Mouse (Mus musculus) kidney, adult 9 months (tissue): ENCODE data around the gene Ccdc174.
"Not testable (repeated sequence)": the region's sequence is repeated elsewhere in the genome, so short reads cannot be mapped to it uniquely, and the experiment has no call there.

Experiments
- DNase-seq: peaks from one replicate; pipeline ENCODE4 v3.0.0; 2022

Gene Ccdc174

GRCm38 (mm10) chr6:91877885-91878651 is at the start of gene Ccdc174:
Gene Ccdc174 (plus strand): TSS chr6:91878053.
- DNase-seq: peak; percentile 97

- no peak for DNase-seq
Measured at GRCm38 (mm10) chr6:91832863-91833440, 44.9 kb upstream of the Ccdc174 start.

GRCm38 (mm10) chr6:91839010-91839871 is 38.6 kb upstream of the Ccdc174 start:
- DNase-seq: peak; percentile 42

GRCm38 (mm10) chr6:91842897-91843627 is 34.8 kb upstream of the Ccdc174 start:
- DNase-seq: no peak

GRCm38 (mm10) chr6:91843628-91844153 is 34.2 kb upstream of the Ccdc174 start:
- no peak for DNase-seq

GRCm38 (mm10) chr6:91852550-91852949 is 25.3 kb upstream of the Ccdc174 start:
- peak; percentile 45 for DNase-seq

- DNase-seq: no peak
Measured at GRCm38 (mm10) chr6:91858339-91858738, 19.5 kb upstream of the Ccdc174 start.

- no peak for DNase-seq
Measured at GRCm38 (mm10) chr6:91862848-91863247, 15.0 kb upstream of the Ccdc174 start.

- DNase-seq: no peak
Measured at GRCm38 (mm10) chr6:91864595-91864994, 13.3 kb upstream of the Ccdc174 start.

- DNase-seq: no peak
Measured at GRCm38 (mm10) chr6:91865601-91866000, 12.3 kb upstream of the Ccdc174 start.

- no peak for DNase-seq
Measured at GRCm38 (mm10) chr6:91868091-91868490, 9.8 kb upstream of the Ccdc174 start.

GRCm38 (mm10) chr6:91872781-91873180 is 5.1 kb upstream of the Ccdc174 start:
- no peak for DNase-seq

- no peak for DNase-seq
Measured at GRCm38 (mm10) chr6:91883859-91884258, 6.0 kb downstream of the Ccdc174 start.

- DNase-seq: no peak
Measured at GRCm38 (mm10) chr6:91889255-91889906, 11.5 kb downstream of the Ccdc174 start.

GRCm38 (mm10) chr6:91890615-91891014 is 12.8 kb downstream of the Ccdc174 start:
- DNase-seq: no peak

- no peak for DNase-seq
Measured at GRCm38 (mm10) chr6:91891776-91892175, 13.9 kb downstream of the Ccdc174 start.

- no peak for DNase-seq
Measured at GRCm38 (mm10) chr6:91896783-91897182, 18.9 kb downstream of the Ccdc174 start.

- DNase-seq: peak; percentile 71
Measured at GRCm38 (mm10) chr6:91901505-91901904, 23.7 kb downstream of the Ccdc174 start.

GRCm38 (mm10) chr6:91902509-91902908 is 24.7 kb downstream of the Ccdc174 start, which contains the start of gene 4930590J08Rik:
Gene 4930590J08Rik (plus strand): TSS chr6:91902809.
- DNase-seq: not testable (repeated sequence)

GRCm38 (mm10) chr6:91914011-91914410 is 36.2 kb downstream of the Ccdc174 start:
- no peak for DNase-seq

GRCm38 (mm10) chr6:91917286-91917685 is 39.4 kb downstream of the Ccdc174 start:
- no peak for DNase-seq

GRCm38 (mm10) chr6:91917716-91918115 is 39.9 kb downstream of the Ccdc174 start:
- no peak for DNase-seq
